In the genomic region with DNA sequence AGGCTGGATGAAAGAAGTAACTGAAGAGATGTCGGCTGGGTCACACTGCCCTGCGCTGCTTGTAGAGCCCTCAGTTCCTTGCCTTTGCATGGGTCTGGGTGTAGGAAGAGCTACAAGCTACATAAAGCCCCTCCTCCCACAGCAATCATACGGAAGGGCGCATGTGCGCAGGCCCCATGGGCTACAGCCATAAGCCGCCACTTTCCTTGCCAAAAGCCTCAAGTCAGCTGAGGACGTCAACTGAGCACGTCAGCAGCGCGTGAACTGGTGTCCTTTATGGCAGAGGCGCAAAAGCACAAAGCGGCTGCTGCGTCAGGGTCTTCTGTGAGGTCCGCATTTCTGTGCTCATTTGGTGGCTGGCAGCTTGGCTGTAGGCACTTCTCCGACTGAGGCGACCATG, we compare ENCODE assay signal across 22 mouse cellular contexts. TPM values are rescaled to one million over a fixed set of nuclear protein-coding genes. Genes with fewer than 3 reads are reported as not detected.
A peak's percentile ranks its signal among the peaks of the same experiment; 100 is the strongest.
DNase-seq lines count a peak whose midpoint lies in the region; ATAC-seq and TF ChIP-seq lines count a peak whose summit lies in the region.
"Had no signal": no experiment of that assay in that cellular context is flagged by ENCODE, and none has a peak within 500 bp of the region (broad histone marks: within the 10 kb centered on the region; RNA-seq: fewer than 3 reads in every experiment).

No protein-coding gene starts in this region.

- no peaks in the 10 kb centered on the region for H3K36me3 ChIP-seq in testis, adult 2 months (ENCODE audit: control insufficient read depth, insufficient read depth, low read length)
- H3K36me3 ChIP-seq: embryonic facial prominence, embryonic 12.5 days had no signal

- peak; percentile 49; the same call in 1 of the 2 replicates for TF ChIP-seq POLR2A in testis, adult 2 months (IDR thresholded peaks at IDR 0.05; ENCODE audit: control insufficient read depth, low read depth, low read length)
- no peak for TF ChIP-seq POLR2A in brain, embryonic 14.5 days (IDR thresholded peaks at IDR 0.05; ENCODE audit: borderline replicate concordance, extremely low read depth, insufficient read depth, insufficient read length, poor library complexity, severe bottlenecking)

- peak overlapping the region; percentile 77 for H3K27ac ChIP-seq in testis, adult 2 months (ENCODE audit: control insufficient read depth, insufficient read depth, low read depth, low read length)
- H3K27ac ChIP-seq: embryonic facial prominence, embryonic 12.5 days; embryonic facial prominence, embryonic 15.5 days; gastrocnemius, adult 2 months; hindbrain, embryonic 12.5 days; hindbrain, embryonic 15.5 days had no signal

- H3K27me3 ChIP-seq in testis, adult 2 months (ENCODE audit: control insufficient read depth, insufficient read depth, low read length): no peaks in the 10 kb centered on the region
- H3K27me3 ChIP-seq: CH12.LX; embryonic facial prominence, embryonic 12.5 days; embryonic facial prominence, embryonic 15.5 days; hindbrain, embryonic 12.5 days; hindbrain, embryonic 15.5 days had no signal

- TF ChIP-seq CTCF in testis, adult 2 months (IDR thresholded peaks at IDR 0.05; ENCODE audit: control insufficient read depth, insufficient read depth, insufficient replicate concordance, low read depth, low read length): no peak
- TF ChIP-seq CTCF in brain, embryonic 14.5 days (IDR thresholded peaks at IDR 0.05; ENCODE audit: borderline replicate concordance, extremely low read depth, insufficient read depth, insufficient read length): no peak

- DNase-seq in testis, postnatal 10 days (ENCODE audit: low spot score): no peak
- peak; percentile 91 for DNase-seq in R1 (ENCODE audit: low read depth, low spot score)
- peak; percentile 2 for DNase-seq in brain, embryonic 14.5 days (ENCODE audit: low read depth)
- no peak for DNase-seq in layer of hippocampus, adult 8-10 months (ENCODE audit: low spot score in 2 of 2)
- no peak for DNase-seq in cerebellum, adult 18-20 months
- DNase-seq: adrenal gland, adult 2 months; adrenal gland, postnatal 14 days; cerebellum, adult 2 months; cerebellum, adult 9-11 months; cerebellum, postnatal 25 days; forebrain, postnatal 0 days; gastrocnemius, adult 2 months; gastrocnemius, postnatal 14 days; heart, adult 11 months had no signal

- H3K4me3 ChIP-seq in testis, adult 2 months (ENCODE audit: control insufficient read depth, low read depth, low read length): peak overlapping the region; percentile 73
- H3K4me3 ChIP-seq: embryonic facial prominence, embryonic 12.5 days; embryonic facial prominence, embryonic 15.5 days; gastrocnemius, adult 2 months; hindbrain, embryonic 12.5 days; hindbrain, embryonic 15.5 days had no signal

- ATAC-seq in CD4-positive, CD25-positive, alpha-beta regulatory T cell, adult 4 months: no peak
- ATAC-seq: forebrain, embryonic 14.5 days; forebrain, postnatal 0 days had no signal

- H3K4me1 ChIP-seq in testis, adult 2 months (ENCODE audit: control insufficient read depth, insufficient read depth, low read length): no peaks in the 10 kb centered on the region
- H3K4me1 ChIP-seq: embryonic facial prominence, embryonic 12.5 days; embryonic facial prominence, embryonic 15.5 days; hindbrain, embryonic 12.5 days; hindbrain, embryonic 15.5 days had no signal

RNA-seq across cellular contexts. Expression of a gene that starts 21.6 kb away (rescaled TPM):
- 1.7 and 2.1 TPM in 2 replicates for polyA plus RNA-seq in testis, adult 2 months (2012; rRNA removed)
- 28.9 and 29.8 TPM in 2 replicates for polyA plus RNA-seq in brain, embryonic 14.5 days (2012; rRNA removed)
- polyA plus RNA-seq in CD4-positive, CD25-positive, alpha-beta regulatory T cell, adult 4 months (2017; shearing (Covaris generic)): 10 to 100 TPM; 60.0 to 69.0 TPM
- total RNA-seq in layer of hippocampus, adult 8-10 months (2022): 10 to 100 TPM; 15.3 to 23.6 (median 19.2) TPM

Comparison
In these comparisons a context has a peak if more than half of its experiments do, and no peak if none do; other contexts are left out.
1. DNase-seq: peak in R1 (single experiment) and brain, embryonic 14.5 days (single experiment); none in testis, postnatal 10 days (single experiment), layer of hippocampus, adult 8-10 months (0 of 2) and cerebellum, adult 18-20 months (0 of 2).